Mouse (Mus musculus) heart, postnatal 14 days (tissue): Measurements from ENCODE around the gene Brwd3. TPM values are rescaled to one million over a fixed set of nuclear protein-coding genes. Genes with fewer than 3 reads are reported as not detected.

Experiments
- DNase-seq, 2 experiments: peaks; one replicate each; pipeline ENCODE4 v3.0.0; 2021 to 2022
- intact Hi-C: fragments of 180-260 bp; cut with DNase I; formaldehyde crosslinking; loops from one replicate; pipeline ENCODE4 v1.15.1; 2025
- long read RNA-seq, 2 experiments: library from polyadenylated mRNA; stranded (forward); transcript quantifications; one replicate each; pipeline ENCODE4 v2.0.0; 2021
- total RNA-seq, 2 experiments: library from RNA; stranded (reverse); gene quantifications; 2 replicates each; pipeline ENCODE4 v1.2.3; 2021

Brwd3 gene
- 1 to 10 TPM; 8.8 to 9.4 TPM for total RNA-seq
- long read RNA-seq, experiment 1, result 0 reads
- long read RNA-seq, experiment 2, result 0 reads

GRCm38 (mm10) chrX:108834090-108834774 lies at the start of gene Brwd3:
Gene Brwd3, minus strand, starts transcription at chrX:108834372.
- intact Hi-C loops, result loop anchor here (5.0 kb wide), 1 partner anchor 178 kb away; the partner anchor contains the start of gene Hmgn5
- DNase-seq, result peak; percentile 82

GRCm38 (mm10) chrX:108862632-108863031 lies 28.5 kb upstream of the Brwd3 start:
- DNase-seq, result no peak
- intact Hi-C loops, result no loop called here

GRCm38 (mm10) chrX:108842705-108843104 lies 8.5 kb upstream of the Brwd3 start:
- no peak for DNase-seq
- intact Hi-C loops, result no loop called here

GRCm38 (mm10) chrX:108836416-108836815 lies 2.2 kb upstream of the Brwd3 start:
- DNase-seq, result no peak
- intact Hi-C loops, result no loop called here

GRCm38 (mm10) chrX:108835233-108835632 lies 1.1 kb upstream of the Brwd3 start:
- intact Hi-C loops, result no loop called here
- DNase-seq, result no peak

GRCm38 (mm10) chrX:108833381-108834020 lies 671 bp downstream of the Brwd3 start:
- DNase-seq, result peak; percentile 6 to 12
- intact Hi-C loops, result loop anchor here (5.0 kb wide), 1 partner anchor 179 kb away; the partner anchor contains the start of gene Hmgn5

- intact Hi-C loops, result loop anchor here (5.0 kb wide), 1 partner anchor 180 kb away; the partner anchor contains the start of gene Hmgn5
Measured at GRCm38 (mm10) chrX:108832674-108833189, 1.4 kb downstream of the Brwd3 start.

GRCm38 (mm10) chrX:108831231-108831630 lies 2.9 kb downstream of the Brwd3 start:
- intact Hi-C loops, result loop anchor here (5.0 kb wide), 1 partner anchor 181 kb away; the partner anchor contains the start of gene Hmgn5
- DNase-seq, result no peak

More at GRCm38 (mm10) chrX:108832674-108833189, 1.4 kb downstream of the Brwd3 start:
- peak; percentile 77 to 81 for DNase-seq

- DNase-seq, result no peak
- intact Hi-C loops, result no loop called here
Measured at GRCm38 (mm10) chrX:108828111-108828510, 6.1 kb downstream of the Brwd3 start.

GRCm38 (mm10) chrX:108797268-108797667 lies 36.9 kb downstream of the Brwd3 start:
- no peak for DNase-seq
- intact Hi-C loops, result no loop called here

GRCm38 (mm10) chrX:108783724-108784123 lies 50.4 kb downstream of the Brwd3 start:
- DNase-seq, result no peak
- intact Hi-C loops, result no loop called here

GRCm38 (mm10) chrX:108731755-108732154 lies 102.4 kb downstream of the Brwd3 start:
- DNase-seq, result no peak
- intact Hi-C loops, result no loop called here

GRCm38 (mm10) chrX:108729564-108729963 lies 104.6 kb downstream of the Brwd3 start:
- intact Hi-C loops, result no loop called here
- no peak for DNase-seq

- intact Hi-C loops, result no loop called here
- DNase-seq, result peak; percentile 4 to 7
Measured at GRCm38 (mm10) chrX:108729068-108729467, 105.1 kb downstream of the Brwd3 start.

GRCm38 (mm10) chrX:108728334-108728733 lies 105.8 kb downstream of the Brwd3 start:
- DNase-seq, result no peak
- intact Hi-C loops, result no loop called here

GRCm38 (mm10) chrX:108724241-108724640 lies 109.9 kb downstream of the Brwd3 start:
- intact Hi-C loops, result no loop called here
- DNase-seq, result no peak

GRCm38 (mm10) chrX:108722447-108722846 lies 111.7 kb downstream of the Brwd3 start:
- intact Hi-C loops, result no loop called here
- no peak for DNase-seq

GRCm38 (mm10) chrX:108704312-108704711 lies 129.9 kb downstream of the Brwd3 start:
- intact Hi-C loops, result no loop called here
- DNase-seq, result no peak
